Mouse (Mus musculus) liver, embryonic 14.5 days (tissue): ENCODE results near the gene Dio1. TPM values are rescaled to one million over a fixed set of nuclear protein-coding genes. Genes with fewer than 3 reads are reported as not detected.

Source experiments
- ATAC-seq: fragments of 200-750 bp; cut with Nextera tagmentation; 2 replicates; pipeline ENCODE4 v1.8.0; 2017; ENCODE audit warnings: moderate number of reproducible peaks, mild to moderate bottlenecking, moderate library complexity; ENCODE audit not compliant: insufficient read depth
- DNase-seq, 3 experiments: peaks; one replicate each; pipeline ENCODE4 v3.0.0-alpha.2; 2012 to 2013; ENCODE audit warnings: low read depth in 3 of 3, low spot score in 3 of 3
- H3K27ac ChIP-seq: fragments of 300-500 bp; sonication (generic); 2 replicates; pipeline ENCODE4 v1.5.1; 2014; ENCODE audit warnings: moderate library complexity, mild to moderate bottlenecking, control low read depth, inconsistent platforms
- H3K27me3 ChIP-seq: fragments of 300-500 bp; sonication (generic); 2 replicates; pipeline ENCODE4 v1.6.1; 2014; ENCODE audit warnings: mild to moderate bottlenecking, low read length, moderate library complexity; ENCODE audit not compliant: control insufficient read depth, insufficient read depth
- H3K36me3 ChIP-seq: fragments of 300-500 bp; sonication (generic); replicated peaks from 2 replicates; pipeline ENCODE4 v1.6.1; 2014; ENCODE audit warnings: low read depth; ENCODE audit not compliant: control insufficient read depth, insufficient read depth
- H3K4me1 ChIP-seq, 2 experiments: fragments of 200-500 bp in 1 of 2; fragments of 300-500 bp in 1 of 2; sonication (generic) in 1 of 2; replicated peaks; 2 replicates each; pipeline ENCODE4 v1.6.1; 2012 to 2014; ENCODE audit warnings: antibody characterized with exemption in 1 of 2, inconsistent platforms in 1 of 2, low read length in 1 of 2; ENCODE audit not compliant: control insufficient read depth in 2 of 2, insufficient read depth in 2 of 2
- H3K4me2 ChIP-seq: fragments of 300-500 bp; sonication (generic); 2 replicates; pipeline ENCODE4 v1.6.1; 2014; ENCODE audit warnings: low read depth, mild to moderate bottlenecking, control low read depth, moderate library complexity
- H3K4me3 ChIP-seq, 2 experiments: fragments of 200-500 bp in 1 of 2; fragments of 300-500 bp in 1 of 2; sonication (generic) in 1 of 2; 2 replicates each; pipeline ENCODE4 v1.5.1; 2012 to 2014; ENCODE audit warnings: low read depth in 2 of 2, low read length in 2 of 2, mild to moderate bottlenecking in 2 of 2, control low read depth in 1 of 2, inconsistent platforms in 1 of 2, moderate library complexity in 1 of 2; ENCODE audit not compliant: insufficient read depth in 1 of 2
- H3K9ac ChIP-seq: fragments of 300-500 bp; sonication (generic); replicated peaks from 2 replicates; pipeline ENCODE4 v1.6.1; 2014; ENCODE audit warnings: mild to moderate bottlenecking, control low read depth, moderate library complexity
- H3K9me3 ChIP-seq: fragments of 300-500 bp; sonication (generic); 2 replicates; pipeline ENCODE4 v1.6.1; 2016; ENCODE audit warnings: low read length, mixed read lengths; ENCODE audit not compliant: control insufficient read depth
- CTCF ChIP-seq: IDR thresholded peaks from 2 replicates; pipeline ENCODE4 v1.5.1; 2016; ENCODE audit warnings: antibody characterized with exemption, low read depth, control low read depth
- EP300 ChIP-seq: IDR thresholded peaks from 2 replicates; pipeline ENCODE4 v1.6.1; 2016; ENCODE audit warnings: antibody characterized with exemption, low read depth
- WGBS: fragments of 180-500 bp; shearing (Covaris S2); extraction: QIAGEN DNeasy Blood & Tissue Kit; methylation state at CpG from one replicate; pipeline ENCODE4 v1.1.7; 2014; ENCODE audit not compliant: insufficient replicate concordance; 5-methylcytosine and 5-hydroxymethylcytosine counted together
- polyA plus RNA-seq, 2 experiments: library from polyadenylated mRNA; depleted of rRNA in 1 of 2; stranded (reverse) in 1 of 2; unstranded in 1 of 2; fragments of >200 nt; fragmentation: Nextera tagmentation in 1 of 2; extraction: Ambion mirVana in 1 of 2; gene quantifications; 2 replicates each; pipeline versions ENCODE4 v1.2.1 to v1.2.3; 2012 to 2014

Dio1 gene
- polyA plus RNA-seq, 2 experiments = not detected

GRCm38 (mm10) chr4:107298071-107298606 lies 8.8 kb downstream of the Dio1 start:
- H3K4me1 ChIP-seq = peaks cover 0 to 6% of the 10 kb centered on the region in 2 experiments; a peak in 2 of 4 replicates
- ATAC-seq (no peak), DNase-seq (no peak)
- no peak overlapping the region for H3K4me2 ChIP-seq
- no peak overlapping the region for H3K4me3 ChIP-seq
- no peak for TF ChIP-seq CTCF
- no peaks in the 10 kb centered on the region for H3K36me3 ChIP-seq
- no peaks in the 10 kb centered on the region for H3K9me3 ChIP-seq
- H3K27me3 ChIP-seq = no peaks in the 10 kb centered on the region
- no peak overlapping the region for H3K27ac ChIP-seq
- no peak overlapping the region for H3K9ac ChIP-seq
- WGBS = 58% methylated on average over 8 of the region's 8 CpGs

- H3K9me3 ChIP-seq = no peaks in the 10 kb centered on the region
- H3K36me3 ChIP-seq = no peaks in the 10 kb centered on the region
- TF ChIP-seq CTCF = no peak
- TF ChIP-seq EP300 = no peak
- no peak overlapping the region for H3K4me2 ChIP-seq
- H3K4me3 ChIP-seq = no peak overlapping the region
- H3K27ac ChIP-seq = no peak overlapping the region
- ATAC-seq (no peak), DNase-seq (no peak)
- H3K27me3 ChIP-seq = no peaks in the 10 kb centered on the region
- H3K9ac ChIP-seq = no peak overlapping the region
- H3K4me1 ChIP-seq = no peaks in the 10 kb centered on the region
- WGBS = 20% methylated on average over 4 of the region's 4 CpGs
Observed at GRCm38 (mm10) chr4:107292273-107292662, 14.7 kb downstream of the Dio1 start.

- no peak overlapping the region for H3K4me3 ChIP-seq
- no peaks in the 10 kb centered on the region for H3K36me3 ChIP-seq
- ATAC-seq = no peak
- DNase-seq = no peak
- no peak overlapping the region for H3K9ac ChIP-seq
- TF ChIP-seq CTCF = no peak
- no peak for TF ChIP-seq EP300
- H3K27me3 ChIP-seq = no peaks in the 10 kb centered on the region
- no peak overlapping the region for H3K4me2 ChIP-seq
- no peak overlapping the region for H3K27ac ChIP-seq
- 67% methylated on average over 7 of the region's 7 CpGs for whole genome bisulfite sequencing
- H3K4me1 ChIP-seq = no peaks in the 10 kb centered on the region
- no peaks in the 10 kb centered on the region for H3K9me3 ChIP-seq
Observed at GRCm38 (mm10) chr4:107291611-107292272, 15.2 kb downstream of the Dio1 start.

- TF ChIP-seq EP300 (no peak), CTCF (no peak)
- 66% methylated on average over 2 of the region's 2 CpGs for WGBS
- Histone ChIP-seq H3K4me2 (no peak overlapping the region), H3K27me3 (no peaks in the 10 kb centered on the region), H3K4me3 (no peak overlapping the region), H3K9me3 (no peaks in the 10 kb centered on the region), H3K9ac (no peak overlapping the region), H3K27ac (no peak overlapping the region), H3K36me3 (no peaks in the 10 kb centered on the region), H3K4me1 (no peaks in the 10 kb centered on the region)
- no peak for ATAC-seq
- DNase-seq = no peak
Observed at GRCm38 (mm10) chr4:107287517-107287916, 19.5 kb downstream of the Dio1 start.

GRCm38 (mm10) chr4:107286386-107286785 lies 20.6 kb downstream of the Dio1 start:
- no peak overlapping the region for H3K4me3 ChIP-seq
- H3K4me2 ChIP-seq = no peak overlapping the region
- H3K9ac ChIP-seq = no peak overlapping the region
- H3K27ac ChIP-seq = no peak overlapping the region
- H3K4me1 ChIP-seq = no peaks in the 10 kb centered on the region
- DNase-seq = no peak
- ATAC-seq = no peak
- no peaks in the 10 kb centered on the region for H3K36me3 ChIP-seq
- no peaks in the 10 kb centered on the region for H3K9me3 ChIP-seq
- no peaks in the 10 kb centered on the region for H3K27me3 ChIP-seq
- 75% methylated on average over 8 of the region's 8 CpGs for WGBS
- no peak for TF ChIP-seq CTCF
- no peak for TF ChIP-seq EP300
